Mouse (Mus musculus) central nervous system, embryonic 14 days (tissue): ENCODE results near the gene Nat8f1. TPM values are rescaled to one million over a fixed set of nuclear protein-coding genes. Genes with fewer than 3 reads are reported as not detected.

Source experiments
- polyA plus RNA-seq: library from polyadenylated mRNA; depleted of rRNA; stranded (reverse); fragments of >200 nt; gene quantifications from 2 replicates; pipeline ENCODE4 v1.2.3, GENCODE M21; 2012; rRNA removed

Gene Nat8f1
- polyA plus RNA-seq: 15.1 and 15.3 TPM in 2 replicates

DNA sequence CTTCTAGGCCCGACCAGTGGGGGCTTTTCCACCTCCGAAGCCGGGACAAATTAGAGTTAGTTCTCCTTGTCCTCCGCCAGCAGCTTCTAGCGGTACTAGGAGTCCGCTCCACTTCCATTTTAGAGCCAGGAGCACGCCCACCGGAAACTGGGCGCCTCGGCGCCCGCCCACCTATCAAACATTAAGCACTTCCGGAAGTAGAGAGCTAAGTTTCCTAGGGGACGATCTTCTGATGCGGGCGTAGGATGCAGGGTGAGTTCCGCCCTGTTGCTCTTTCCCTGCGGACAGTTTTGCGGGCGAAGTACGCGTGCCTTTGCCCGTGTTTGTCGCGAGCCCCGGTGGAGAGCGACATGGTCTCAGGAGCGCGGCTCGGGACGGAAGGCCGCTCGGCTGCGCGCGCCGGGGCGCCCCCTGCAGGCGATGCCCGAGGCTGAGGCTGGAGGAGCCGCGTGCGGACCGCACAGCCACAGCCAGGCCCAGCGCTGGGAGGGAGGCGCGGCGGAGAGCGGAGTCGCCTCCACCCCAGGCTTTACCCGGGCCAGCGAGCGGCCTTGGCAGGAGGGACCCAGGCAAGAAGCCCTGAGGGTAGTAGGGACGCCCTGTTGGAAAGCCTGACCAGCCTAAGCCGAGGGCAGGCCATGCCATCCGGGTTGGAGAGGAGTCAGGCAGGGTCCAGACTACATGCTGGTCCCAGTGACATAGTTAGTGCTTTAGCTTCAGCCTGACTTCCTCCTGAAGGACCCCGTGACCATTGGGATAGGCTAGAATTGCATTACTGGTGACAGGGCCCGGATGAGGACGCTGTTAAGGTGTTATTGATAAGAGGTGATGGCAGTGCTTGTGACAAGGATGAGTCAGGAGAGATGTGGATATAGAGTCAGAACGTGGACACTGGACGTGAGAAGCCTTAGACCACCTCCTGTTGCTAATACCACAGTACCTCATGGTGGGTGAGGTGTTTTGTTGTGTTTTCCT lies at the start of gene Nat8f1:
Nat8f1 (minus strand) TSS at position 149 of the 975 bp plus-strand sequence.

GRCm38 (mm10) chr6:85961101-85962091 lies 45.9 kb upstream of the Nat8f1 start, which contains the start of gene Dusp11:
Gene Dusp11, minus strand, starts transcription at chr6:85961667.

DNA sequence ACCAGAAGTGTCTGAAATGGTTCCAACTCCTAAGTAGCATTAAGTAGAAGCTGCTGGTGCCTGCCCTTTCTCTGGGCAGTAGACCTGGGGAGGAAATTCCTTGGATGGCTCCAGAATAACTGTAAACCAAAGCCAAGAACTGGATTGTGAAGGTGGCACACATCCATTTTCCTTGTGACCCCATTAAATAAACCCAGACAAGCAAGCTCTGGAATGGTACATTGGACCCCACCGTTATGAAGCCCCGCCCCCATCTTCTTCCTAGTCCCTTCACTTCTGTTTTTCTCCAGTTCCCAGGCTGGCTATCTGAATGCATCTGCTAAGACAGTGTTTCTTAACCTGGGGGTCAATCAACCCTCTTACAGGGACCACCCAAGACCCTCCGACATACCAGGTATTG lies 3.9 kb downstream of the Nat8f1 start, which contains the start of gene Tprkb:
Tprkb (plus strand) TSS at position 279 of the 400 bp plus-strand sequence.

GRCm38 (mm10) chr6:85904642-85905061 lies 10.8 kb downstream of the Nat8f1 start, which contains the start of gene Nat8f4:
Gene Nat8f4, minus strand, starts transcription at chr6:85904884.

DNA sequence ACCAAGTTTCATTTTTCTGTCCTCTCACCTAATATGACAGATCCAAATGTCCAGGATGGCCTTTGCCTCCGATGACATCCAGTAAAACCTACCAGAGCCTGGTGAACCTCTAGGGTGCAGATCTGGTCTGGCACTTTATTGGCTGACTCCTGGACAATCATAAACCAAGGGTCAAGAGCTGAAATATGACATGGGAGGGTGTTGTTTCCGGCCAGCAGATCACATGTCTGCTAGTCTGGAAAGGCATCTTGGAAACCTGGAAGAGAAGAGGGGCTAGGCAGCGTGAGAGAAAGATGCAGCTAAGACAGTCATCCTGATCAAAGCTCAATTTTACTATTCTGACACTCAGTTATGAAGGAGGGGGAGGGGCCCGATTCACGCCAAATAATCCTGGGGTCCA lies 46.5 kb downstream of the Nat8f1 start, which contains the start of gene Nat8f2:
Nat8f2 (minus strand) TSS at position 153 of the 400 bp plus-strand sequence.

Other genes starting within 250 kb of the Nat8f1 start
- not detected in 2 replicates for gene Nat8f7, start 202.5 kb downstream of the Nat8f1 start, polyA plus RNA-seq
- 0.05 TPM in 1 of 2 replicates, not detected in the other for gene Nat8f3, start 149.9 kb downstream of the Nat8f1 start, polyA plus RNA-seq
- gene Nat8f6, start 94.7 kb downstream of the Nat8f1 start, polyA plus RNA-seq: not detected in 2 replicates
- gene Nat8f5, start 94.7 kb downstream of the Nat8f1 start, polyA plus RNA-seq: 0.09 TPM in 1 of 2 replicates, not detected in the other
- gene Nat8, start 83.6 kb downstream of the Nat8f1 start, polyA plus RNA-seq: not detected in 2 replicates
- 0.05 and 0.07 TPM in 2 replicates for gene Nat8f2, start 46.5 kb downstream of the Nat8f1 start, polyA plus RNA-seq
- gene Nat8f4, start 10.8 kb downstream of the Nat8f1 start, polyA plus RNA-seq: 3.7 and 4.4 TPM in 2 replicates
- gene Tprkb, start 3.8 kb downstream of the Nat8f1 start, polyA plus RNA-seq: 34.3 and 34.4 TPM in 2 replicates
- gene Dusp11, start 46.0 kb upstream of the Nat8f1 start, polyA plus RNA-seq: 145 and 163 TPM in 2 replicates
- not detected in 2 replicates for gene Figla, start 100.5 kb upstream of the Nat8f1 start, polyA plus RNA-seq
- 125 and 148 TPM in 2 replicates for gene Add2, start 113.0 kb upstream of the Nat8f1 start, polyA plus RNA-seq